Mouse (Mus musculus): ENCODE data around the gene G3bp1. TPM values are rescaled to one million over a fixed set of nuclear protein-coding genes. Genes with fewer than 3 reads are reported as not detected.
A peak's percentile ranks its signal among the peaks of the same experiment; 100 is the strongest.

G3bp1 gene
- total and polyA plus RNA-seq, 3 experiments: 145 to 233 (median 183) TPM

- peak; percentile 80; the same call in 1 of the 2 replicates for TF ChIP-seq E2F4 (IDR thresholded peaks at IDR 0.05; ENCODE audit: insufficient replicate concordance, low read depth, low read length)
These were observed at the start of gene G3bp1 (continued) for GRCm38 (mm10) chr11:55469048-55469843.

- in situ Hi-C loops (cut with MboI; ENCODE audit: low pct_ligation_motif_present, low pct_unique_long_range_greater_than_20kb, low sequenced_read_pairs) (no loop called here), dilution Hi-C loops (cut with MboI; ENCODE audit: extremely low pct_ligation_motif_present, extremely low pct_unique_long_range_greater_than_20kb, low sequenced_read_pairs) (no loop called here)
- peaks cover 5 to 11% of the 10 kb centered on the region in 2 experiments for H3K4me1 ChIP-seq (ENCODE audit: control insufficient read depth in 1 of 2, insufficient read depth in 2 of 2)
- DNase-seq (ENCODE audit: extremely low read depth): no peak
- H3K4me2 ChIP-seq (ENCODE audit: insufficient read depth, low read depth, poor library complexity, severe bottlenecking): no peak within 1 kb of the TSS
- H3K9me3 ChIP-seq (replicated peaks; ENCODE audit: low read length): no peaks in the 10 kb centered on the region
- H3K79me2 ChIP-seq (replicated peaks; ENCODE audit: control insufficient read depth, extremely low read depth, insufficient read depth, poor library complexity, severe bottlenecking): no peaks in the 10 kb centered on the region
- H3K36me3 ChIP-seq (replicated peaks in 1 of 2; ENCODE audit: control insufficient read depth in 1 of 2, insufficient read depth in 1 of 2, low read length in 1 of 2): no peaks in the 10 kb centered on the region
- no peak within 1 kb of the TSS for H3K27ac ChIP-seq (ENCODE audit: insufficient read depth, low read depth)
- TF ChIP-seq USF2 (conservative IDR thresholded peaks at IDR 0.05; ENCODE audit: low read depth, low read length): no peak
- no peak for TF ChIP-seq EP300 (IDR thresholded peaks at IDR 0.05; ENCODE audit: low read length)
- TF ChIP-seq RCOR1 (conservative IDR thresholded peaks at IDR 0.05; ENCODE audit: low read depth, low read length): no peak
- no peak within 1 kb of the TSS for H3K9ac ChIP-seq (ENCODE audit: insufficient read depth, low read depth)
- H3K27me3 ChIP-seq (replicated peaks): peaks cover 33% of the 10 kb centered on the region
- H3K4me3 ChIP-seq (replicated peaks in 1 of 3; ENCODE audit: low read depth in 2 of 3, low read length in 2 of 3, poor library complexity in 1 of 3): no peak within 1 kb of the TSS
These were observed 46.5 kb upstream of the G3bp1 start, which contains the start of gene Sparc for GRCm38 (mm10) chr11:55422978-55423377. Sparc (minus strand) TSS chr11:55423183.

- H3K9me3 ChIP-seq (replicated peaks; ENCODE audit: low read length): no peaks in the 10 kb centered on the region
- H3K79me2 ChIP-seq (replicated peaks; ENCODE audit: control insufficient read depth, extremely low read depth, insufficient read depth, poor library complexity, severe bottlenecking): no peaks in the 10 kb centered on the region
- H3K36me3 ChIP-seq (replicated peaks in 1 of 2; ENCODE audit: control insufficient read depth in 1 of 2, insufficient read depth in 1 of 2, low read length in 1 of 2): no peaks in the 10 kb centered on the region
- H3K4me2 ChIP-seq (ENCODE audit: insufficient read depth, low read depth, poor library complexity, severe bottlenecking): no peak overlapping the region
- TF ChIP-seq JUND (conservative IDR thresholded peaks at IDR 0.05; ENCODE audit: low read depth, low read length) (no peak), TCF12 (IDR thresholded peaks at IDR 0.05; ENCODE audit: low read depth, low read length) (no peak)
- H3K27ac ChIP-seq (ENCODE audit: insufficient read depth, low read depth): no peak overlapping the region
- H3K4me3 ChIP-seq (replicated peaks in 1 of 3; ENCODE audit: low read depth in 2 of 3, low read length in 2 of 3, poor library complexity in 1 of 3): no peak overlapping the region
- H3K4me1 ChIP-seq (ENCODE audit: control insufficient read depth in 1 of 2, insufficient read depth in 2 of 2): peaks cover 5 to 11% of the 10 kb centered on the region in 2 experiments
- in situ Hi-C loops (cut with MboI; ENCODE audit: low pct_ligation_motif_present, low pct_unique_long_range_greater_than_20kb, low sequenced_read_pairs): no loop called here
- H3K9ac ChIP-seq (ENCODE audit: insufficient read depth, low read depth): no peak overlapping the region
- peak; percentile 31 for DNase-seq (ENCODE audit: extremely low read depth)
- peaks cover 33% of the 10 kb centered on the region for H3K27me3 ChIP-seq (replicated peaks)
- dilution Hi-C loops (cut with MboI; ENCODE audit: extremely low pct_ligation_motif_present, extremely low pct_unique_long_range_greater_than_20kb, low sequenced_read_pairs): no loop called here
These were observed 45.7 kb upstream of the G3bp1 start for GRCm38 (mm10) chr11:55423756-55424155.

- H3K4me2 ChIP-seq (ENCODE audit: insufficient read depth, low read depth, poor library complexity, severe bottlenecking): no peak overlapping the region
- no peaks in the 10 kb centered on the region for H3K79me2 ChIP-seq (replicated peaks; ENCODE audit: control insufficient read depth, extremely low read depth, insufficient read depth, poor library complexity, severe bottlenecking)
- H3K9me3 ChIP-seq (replicated peaks; ENCODE audit: low read length): no peaks in the 10 kb centered on the region
- peaks cover 23% of the 10 kb centered on the region for H3K27me3 ChIP-seq (replicated peaks)
- TF ChIP-seq TBP (conservative IDR thresholded peaks at IDR 0.05; ENCODE audit: low read depth, low read length) (no peak), KAT2A (IDR thresholded peaks at IDR 0.05; ENCODE audit: insufficient replicate concordance, low read length) (no peak), MEF2A (IDR thresholded peaks at IDR 0.05; ENCODE audit: borderline replicate concordance, low read depth, low read length) (no peak), JUN (IDR thresholded peaks at IDR 0.05; ENCODE audit: insufficient read depth, low read depth, low read length) (no peak), RCOR1 (conservative IDR thresholded peaks at IDR 0.05; ENCODE audit: low read depth, low read length) (no peak), CHD2 (IDR thresholded peaks at IDR 0.05; ENCODE audit: low read length) (no peak), NELFE (IDR thresholded peaks at IDR 0.05; ENCODE audit: low read depth, low read length) (no peak), ETS1 (conservative IDR thresholded peaks at IDR 0.05; ENCODE audit: low read depth, low read length) (no peak)
- H3K4me3 ChIP-seq (replicated peaks in 1 of 3; ENCODE audit: low read depth in 2 of 3, low read length in 2 of 3, poor library complexity in 1 of 3): no peak overlapping the region
- no peak overlapping the region for H3K9ac ChIP-seq (ENCODE audit: insufficient read depth, low read depth)
- H3K36me3 ChIP-seq (replicated peaks in 1 of 2; ENCODE audit: control insufficient read depth in 1 of 2, insufficient read depth in 1 of 2, low read length in 1 of 2): no peaks in the 10 kb centered on the region
- DNase-seq (ENCODE audit: extremely low read depth): no peak
- H3K4me1 ChIP-seq (ENCODE audit: control insufficient read depth in 1 of 2, insufficient read depth in 2 of 2): peaks cover 5 to 11% of the 10 kb centered on the region in 2 experiments
- H3K27ac ChIP-seq (ENCODE audit: insufficient read depth, low read depth): no peak overlapping the region
- dilution Hi-C loops (cut with MboI; ENCODE audit: extremely low pct_ligation_motif_present, extremely low pct_unique_long_range_greater_than_20kb, low sequenced_read_pairs): no loop called here
- in situ Hi-C loops (cut with MboI; ENCODE audit: low pct_ligation_motif_present, low pct_unique_long_range_greater_than_20kb, low sequenced_read_pairs): no loop called here
These were observed 44.6 kb upstream of the G3bp1 start for GRCm38 (mm10) chr11:55424746-55425360.
